Mouse (Mus musculus) frontal cortex, adult (tissue): ENCODE measurements around the gene Mrpl39.

ENCODE experiments used
- ATAC-seq: cut with Nextera tagmentation; 2 replicates; pipeline ENCODE4 v1.9.2; 2017; ENCODE audit warnings: mild to moderate bottlenecking, moderate library complexity, mixed read lengths; ENCODE audit not compliant: low TSS enrichment

Gene Mrpl39

DNA sequence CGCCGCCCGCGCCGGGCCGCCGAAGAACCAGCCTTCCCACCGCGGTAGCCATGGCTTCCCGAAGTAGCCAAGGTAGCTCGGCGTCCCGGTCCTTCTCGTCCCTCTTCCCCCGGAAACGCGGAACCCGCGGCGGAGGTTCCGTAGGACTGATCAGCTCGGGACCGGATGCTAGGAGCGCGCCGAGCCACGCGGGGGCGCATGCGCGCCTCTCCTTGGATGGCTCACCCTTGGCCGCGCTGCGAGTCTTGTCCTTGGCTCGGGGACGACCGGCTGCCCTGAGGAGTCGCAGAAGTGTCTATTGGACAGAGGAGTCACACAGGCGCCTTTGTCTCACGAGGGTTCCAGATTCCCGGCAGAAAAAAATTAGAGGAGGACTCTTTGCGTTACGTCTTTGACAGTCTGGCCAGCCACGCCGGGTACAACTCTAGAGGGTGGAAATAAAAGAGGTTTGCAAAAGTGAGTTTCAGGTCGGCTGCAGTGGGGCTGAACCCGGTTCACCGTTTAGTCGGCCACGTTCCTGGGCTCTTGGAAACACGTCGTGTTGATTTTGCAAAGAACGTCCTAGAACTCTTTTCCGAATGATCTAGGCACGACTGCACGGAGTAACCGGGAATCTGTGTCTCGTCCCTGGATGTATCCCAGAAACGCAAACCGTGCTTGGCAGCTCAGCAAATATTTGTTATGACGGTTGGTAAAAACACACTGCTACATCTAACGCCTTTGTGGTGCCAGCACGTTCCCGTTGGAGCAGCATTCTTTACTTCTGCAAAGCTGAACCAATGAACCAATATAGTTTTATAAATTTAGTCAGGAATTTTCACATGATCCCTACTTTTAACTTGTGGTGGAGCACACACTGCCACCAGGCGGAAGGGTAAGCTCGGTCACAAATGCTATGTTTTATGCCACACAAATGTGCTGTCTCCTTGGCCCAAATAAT lies at the start of gene Mrpl39:
Gene Mrpl39 (minus strand): TSS at position 577 of the 940 bp plus-strand sequence.
- ATAC-seq, result peak; percentile 95

DNA sequence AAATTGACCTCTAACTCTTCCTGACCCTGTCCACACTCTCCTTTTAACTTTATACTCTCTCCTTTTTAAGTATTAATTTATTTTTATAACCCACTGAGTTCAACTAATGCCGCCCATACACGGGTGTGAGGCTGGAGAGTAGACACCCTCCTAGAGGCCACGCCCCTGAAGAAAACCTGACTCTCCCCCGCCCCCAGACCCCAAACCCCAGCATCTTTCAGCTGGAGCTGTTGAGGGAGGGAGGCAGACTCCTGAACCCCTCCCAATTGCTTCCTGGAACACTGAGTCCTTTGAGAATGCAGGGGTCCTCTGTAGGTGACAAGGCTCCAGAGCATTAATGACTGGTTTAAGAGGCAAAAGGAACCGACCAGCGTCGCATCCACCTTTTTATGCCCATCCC lies 49.4 kb upstream of the Mrpl39 start:
- ATAC-seq, result no peak

DNA sequence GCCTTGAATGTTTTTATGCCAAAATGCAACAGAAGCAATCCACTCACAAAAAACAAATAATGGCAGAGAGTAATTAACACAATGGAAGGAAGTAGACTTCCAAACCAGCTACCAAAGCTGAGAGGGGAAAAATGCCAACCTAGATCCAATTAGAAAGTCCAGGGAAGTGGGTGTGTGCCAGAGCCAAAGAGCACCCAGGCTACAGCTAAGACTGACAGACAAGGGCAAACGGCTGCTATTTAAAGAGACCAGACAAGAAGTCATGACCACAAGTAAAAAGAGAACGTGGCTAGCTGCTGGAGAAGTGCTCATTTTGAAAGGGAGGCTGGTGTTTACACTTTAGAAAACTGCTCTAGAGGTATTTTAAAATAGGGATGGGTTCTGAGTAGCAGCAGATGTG lies 47.7 kb upstream of the Mrpl39 start:
- ATAC-seq, result peak; percentile 50; the same call in 1 of the 2 replicates

DNA sequence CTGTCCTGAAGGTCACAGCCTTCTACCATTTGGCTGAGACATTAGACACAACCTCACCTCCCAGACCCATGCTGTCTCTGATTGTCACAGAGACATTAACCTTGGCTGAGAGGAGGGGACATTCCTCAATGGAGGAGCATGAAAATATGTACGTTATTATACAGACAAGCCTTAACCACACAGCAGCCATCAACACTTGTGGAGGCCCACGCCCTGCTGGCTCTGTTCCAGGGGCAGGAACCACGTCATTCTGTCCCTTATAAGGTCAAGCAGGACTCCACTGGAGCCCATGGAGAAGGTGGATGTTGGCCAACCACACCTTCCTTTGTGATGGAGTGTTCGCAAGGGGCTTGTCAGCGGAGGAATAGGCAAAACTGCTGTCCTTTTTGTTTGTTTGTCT lies 44.2 kb upstream of the Mrpl39 start:
- ATAC-seq, result no peak

DNA sequence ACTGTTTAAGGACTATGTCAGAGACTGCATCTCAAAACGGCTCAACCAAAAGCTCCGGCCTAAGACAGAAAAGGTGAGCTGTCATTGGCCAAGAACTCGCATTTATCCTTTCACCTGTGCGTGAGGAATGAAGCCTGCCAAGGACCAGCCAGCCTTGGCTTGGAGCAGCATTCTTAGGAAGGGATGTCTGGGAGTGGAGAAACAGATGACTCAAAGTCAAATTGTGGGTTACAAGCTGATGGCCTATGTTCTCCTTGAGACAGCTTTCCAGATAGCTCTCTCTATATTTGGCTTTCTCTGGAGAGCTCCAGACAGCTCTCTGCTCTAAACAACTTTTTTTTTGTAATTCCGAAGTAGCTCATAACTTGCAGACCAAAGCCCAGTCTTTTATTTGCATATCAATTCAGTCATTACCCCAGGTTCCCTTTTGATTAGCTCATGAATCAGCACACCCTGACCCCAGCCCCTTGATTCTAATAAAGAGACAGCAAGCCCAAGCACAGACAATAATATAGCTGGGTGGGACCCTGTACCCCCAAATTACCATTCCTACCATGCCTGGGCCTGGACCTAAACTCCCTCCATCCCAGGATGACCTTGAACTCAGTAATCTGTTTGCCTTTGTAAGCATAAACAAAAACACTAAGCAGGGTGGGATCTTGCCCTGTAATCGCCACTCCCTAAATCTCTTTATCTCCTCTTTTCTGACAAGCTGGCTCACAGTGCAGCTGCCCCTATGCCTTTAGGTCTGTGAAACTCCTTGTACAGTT lies 43.5 kb upstream of the Mrpl39 start:
- ATAC-seq, result no peak

DNA sequence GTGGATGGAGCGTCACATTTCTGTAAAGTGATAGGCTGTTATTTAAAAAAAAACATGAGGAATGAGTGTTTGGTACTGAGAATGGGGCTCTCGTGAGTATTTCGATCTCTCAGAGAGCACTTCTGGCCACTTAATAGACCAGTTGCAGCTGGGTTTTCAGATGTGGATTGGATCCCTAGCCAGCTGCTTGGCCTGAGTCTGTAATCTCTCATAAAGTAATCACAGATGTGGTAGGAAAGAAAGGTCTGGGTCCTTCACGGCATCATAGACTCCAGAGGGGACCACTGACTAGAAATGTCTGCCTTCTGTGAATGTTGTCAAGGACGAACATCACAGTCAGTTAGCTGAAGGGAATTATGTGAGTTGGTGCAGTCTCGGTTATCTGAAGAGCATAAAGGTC lies 42.9 kb upstream of the Mrpl39 start:
- no peak for ATAC-seq

DNA sequence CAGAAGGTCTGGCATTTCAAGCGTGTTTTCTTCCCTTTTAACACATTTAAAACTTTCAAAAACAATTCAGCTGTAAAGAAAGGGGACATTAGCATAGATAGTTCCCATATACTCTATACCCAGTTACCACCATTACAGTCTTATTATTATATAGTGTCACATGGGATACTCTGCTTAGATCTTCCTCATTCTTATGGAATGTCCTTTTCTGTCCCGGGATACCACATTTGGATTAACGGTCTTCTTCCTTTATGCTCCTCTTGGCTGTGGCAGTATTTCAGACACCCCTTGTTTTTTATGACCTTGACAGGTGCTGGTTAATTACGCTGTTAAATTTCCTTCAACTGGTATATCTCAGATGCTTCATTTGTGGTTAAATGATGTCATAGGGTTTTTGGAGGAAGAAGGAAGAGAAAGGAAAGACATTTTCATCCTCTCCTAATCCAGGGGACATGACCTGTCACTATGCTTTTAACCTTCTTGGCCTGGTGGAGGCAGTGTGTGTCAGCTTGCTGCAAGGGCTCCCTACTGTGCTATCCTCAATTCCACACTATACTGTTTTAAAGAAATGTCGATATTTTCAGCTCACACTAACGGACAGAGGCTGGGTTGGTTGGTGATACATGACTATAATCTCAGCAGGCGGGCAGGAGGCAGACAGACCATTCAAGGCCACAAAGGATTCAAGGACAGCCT lies 40.7 kb upstream of the Mrpl39 start:
- ATAC-seq, result no peak

DNA sequence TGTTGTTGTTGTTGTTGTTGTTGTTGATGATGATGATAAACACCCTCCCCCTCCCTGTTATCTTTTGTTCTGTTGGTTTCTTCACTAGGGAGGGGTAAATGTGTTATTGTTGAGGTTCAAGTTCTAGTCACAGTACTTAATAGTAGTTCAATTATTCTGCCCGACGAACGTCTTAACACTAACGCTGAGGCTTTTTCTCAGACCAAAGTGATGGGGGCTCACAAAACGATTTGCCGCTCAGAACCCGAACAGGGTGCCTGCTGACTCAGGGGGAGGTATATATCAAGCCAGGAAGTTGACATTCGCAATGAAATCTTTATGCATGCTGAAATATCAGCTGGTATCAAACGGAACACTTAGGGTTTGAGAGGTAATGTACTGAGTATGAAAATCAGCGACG lies 39.8 kb upstream of the Mrpl39 start:
- no peak for ATAC-seq

DNA sequence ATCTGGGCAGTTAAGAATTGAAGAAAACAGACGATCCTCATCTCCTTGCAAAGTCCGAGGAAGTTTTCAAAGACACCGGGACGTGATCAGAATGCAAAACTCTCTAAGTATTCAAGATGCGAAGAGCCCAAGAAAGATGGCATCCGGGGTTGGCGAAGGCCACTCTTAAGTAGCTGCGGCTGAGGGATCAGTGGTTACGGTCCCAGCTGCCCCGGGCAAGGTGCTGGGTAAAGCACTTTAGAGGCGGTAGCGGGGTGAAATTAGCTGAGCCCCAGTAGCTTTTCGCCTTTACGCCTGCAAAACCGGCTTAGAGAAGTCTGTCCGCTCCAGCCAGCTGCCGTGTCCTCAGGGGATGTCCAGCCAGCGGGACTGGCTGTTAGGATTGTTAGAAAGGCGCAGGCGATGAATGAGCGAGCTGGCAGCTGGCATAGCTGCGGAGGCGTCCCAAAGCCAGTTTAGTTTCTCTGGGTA lies 39.3 kb upstream of the Mrpl39 start:
- peak; percentile 87 for ATAC-seq

DNA sequence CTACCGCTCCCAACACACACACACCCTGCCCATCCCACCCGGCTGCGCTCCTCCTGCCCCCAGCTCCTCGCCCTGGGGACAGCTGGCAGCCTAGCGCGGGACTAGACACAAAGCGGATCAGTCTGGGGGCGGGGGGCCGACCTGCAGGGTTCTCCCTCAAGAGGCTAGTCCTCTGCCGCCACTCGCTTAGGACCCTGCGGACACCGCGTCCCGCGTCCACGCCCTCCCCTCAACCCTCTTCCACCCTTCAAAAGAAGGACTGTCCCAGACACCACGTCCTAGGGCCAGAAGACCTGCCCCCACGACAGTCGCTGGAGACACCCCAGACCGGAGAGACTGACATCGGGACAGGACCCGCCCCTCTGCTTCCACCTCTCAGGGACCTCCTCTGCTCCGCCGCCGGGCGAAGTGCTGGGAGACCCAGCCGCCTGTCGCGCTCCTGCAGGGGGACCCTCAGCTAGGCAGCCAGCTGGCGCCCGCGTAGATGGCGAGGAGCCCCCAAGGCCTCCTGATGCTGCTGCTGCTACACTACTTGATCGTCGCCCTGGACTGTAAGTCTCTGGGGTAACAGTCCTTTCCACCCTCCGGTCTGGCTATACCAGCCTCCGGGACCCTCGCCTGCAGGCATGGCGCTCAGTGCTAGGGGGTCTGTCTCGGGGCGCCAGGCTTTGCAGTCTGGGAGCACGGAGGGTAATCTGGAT lies 38.6 kb upstream of the Mrpl39 start, which contains the start of gene Jam2:
Gene Jam2 (plus strand): TSS at position 121 of the 701 bp plus-strand sequence.
- peak; percentile 38 for ATAC-seq

DNA sequence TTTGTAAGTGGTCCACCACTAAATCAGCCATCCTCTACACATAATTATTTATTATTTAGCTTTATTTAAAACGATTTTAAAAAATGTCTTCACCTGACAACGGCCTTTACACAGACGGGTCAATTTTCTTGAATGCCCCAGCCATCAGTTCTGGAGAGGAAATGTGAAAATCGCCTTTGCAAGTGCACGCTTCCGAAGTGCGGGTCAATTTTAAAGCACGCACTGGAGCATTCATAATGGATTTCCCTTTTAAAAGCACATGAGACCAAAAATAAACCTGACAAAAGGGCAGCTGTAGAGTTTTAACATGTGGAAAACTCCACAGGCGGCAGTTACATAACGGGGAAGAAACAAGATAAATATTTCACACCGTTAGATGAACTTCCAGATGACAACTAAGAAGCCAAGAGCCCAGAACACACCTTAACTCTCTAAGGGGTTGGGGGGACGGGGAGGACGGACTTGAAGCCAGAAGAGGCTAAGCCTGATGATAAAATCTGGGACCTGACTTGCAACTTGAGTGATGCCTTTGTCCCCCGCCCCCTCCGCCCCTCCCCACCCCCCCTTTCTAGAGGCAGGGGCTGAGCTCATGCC lies 37.8 kb upstream of the Mrpl39 start:
- ATAC-seq, result no peak

DNA sequence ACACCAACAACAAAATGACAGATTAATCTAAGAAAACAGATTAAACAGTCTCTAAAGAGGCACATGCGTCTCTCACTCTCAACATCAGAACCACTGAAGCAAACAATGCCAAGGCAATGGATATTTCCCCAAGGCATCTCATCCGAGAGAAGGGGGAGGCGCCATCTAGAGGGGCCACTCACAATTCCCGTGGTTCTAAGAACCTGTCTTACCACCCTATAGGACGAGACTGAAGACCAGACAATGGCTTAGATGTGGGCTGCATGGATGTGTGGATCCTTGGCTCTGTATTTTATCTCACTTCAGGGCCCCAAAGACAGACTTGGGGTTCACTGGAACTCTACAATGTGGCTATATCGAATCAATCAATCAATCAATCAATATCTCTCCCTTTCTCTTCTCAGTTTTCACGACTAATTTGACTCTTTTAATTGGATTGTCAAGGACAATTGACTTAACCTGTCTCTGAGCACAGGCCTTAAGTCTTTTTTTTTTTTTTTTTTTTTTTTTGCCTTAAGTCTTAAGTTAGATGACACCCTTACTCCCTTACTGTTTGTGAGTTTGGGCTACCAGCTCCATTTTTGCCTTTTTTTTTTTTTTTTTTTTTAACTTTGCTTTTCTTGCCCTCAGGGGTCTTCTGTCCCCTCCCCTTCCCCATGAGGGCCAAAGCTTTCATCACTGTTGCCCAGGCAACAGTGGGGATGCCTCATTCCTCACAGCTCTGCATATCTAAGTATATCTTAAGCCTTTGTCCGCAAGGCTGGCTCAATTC lies 37.1 kb upstream of the Mrpl39 start:
- ATAC-seq, result no peak

DNA sequence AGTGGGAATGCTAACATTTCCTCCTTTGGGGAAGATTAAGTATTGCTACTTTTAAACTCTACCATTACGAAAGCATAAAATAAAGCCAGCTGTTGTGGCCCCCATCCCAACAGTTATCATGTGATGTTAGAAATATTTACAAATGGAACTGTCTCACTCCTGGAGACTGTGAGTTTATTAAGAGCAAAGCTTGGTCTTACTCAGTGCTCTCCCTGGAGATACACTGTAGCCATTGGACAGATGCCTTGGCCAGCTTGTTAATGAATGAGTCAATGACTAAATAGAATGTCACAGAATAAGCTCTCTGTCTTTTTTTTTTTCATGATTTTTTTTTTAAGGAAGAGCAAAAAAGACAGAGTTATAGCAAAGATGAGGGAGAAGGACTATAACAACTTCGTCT lies 35.9 kb upstream of the Mrpl39 start:
- ATAC-seq, result no peak

DNA sequence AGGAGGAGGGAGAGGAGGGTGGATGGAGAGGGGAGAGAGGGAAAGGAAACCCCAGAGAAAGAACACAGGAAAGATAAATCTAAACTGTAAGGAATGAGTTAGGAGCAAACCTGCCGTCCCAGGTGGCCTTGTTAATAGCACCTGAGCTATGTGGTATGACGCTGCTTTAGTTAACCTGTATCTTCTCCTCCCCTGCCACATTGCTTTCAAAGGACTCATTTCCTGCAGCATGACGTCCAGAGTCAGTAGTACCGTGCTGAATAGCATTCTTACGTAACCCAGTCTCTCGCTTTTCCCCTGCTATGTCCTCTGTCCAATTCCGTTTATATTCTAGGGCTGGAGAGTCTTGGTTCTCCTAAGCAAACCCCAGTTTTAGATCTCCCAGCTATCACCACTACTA lies 35.3 kb upstream of the Mrpl39 start:
- no peak for ATAC-seq

DNA sequence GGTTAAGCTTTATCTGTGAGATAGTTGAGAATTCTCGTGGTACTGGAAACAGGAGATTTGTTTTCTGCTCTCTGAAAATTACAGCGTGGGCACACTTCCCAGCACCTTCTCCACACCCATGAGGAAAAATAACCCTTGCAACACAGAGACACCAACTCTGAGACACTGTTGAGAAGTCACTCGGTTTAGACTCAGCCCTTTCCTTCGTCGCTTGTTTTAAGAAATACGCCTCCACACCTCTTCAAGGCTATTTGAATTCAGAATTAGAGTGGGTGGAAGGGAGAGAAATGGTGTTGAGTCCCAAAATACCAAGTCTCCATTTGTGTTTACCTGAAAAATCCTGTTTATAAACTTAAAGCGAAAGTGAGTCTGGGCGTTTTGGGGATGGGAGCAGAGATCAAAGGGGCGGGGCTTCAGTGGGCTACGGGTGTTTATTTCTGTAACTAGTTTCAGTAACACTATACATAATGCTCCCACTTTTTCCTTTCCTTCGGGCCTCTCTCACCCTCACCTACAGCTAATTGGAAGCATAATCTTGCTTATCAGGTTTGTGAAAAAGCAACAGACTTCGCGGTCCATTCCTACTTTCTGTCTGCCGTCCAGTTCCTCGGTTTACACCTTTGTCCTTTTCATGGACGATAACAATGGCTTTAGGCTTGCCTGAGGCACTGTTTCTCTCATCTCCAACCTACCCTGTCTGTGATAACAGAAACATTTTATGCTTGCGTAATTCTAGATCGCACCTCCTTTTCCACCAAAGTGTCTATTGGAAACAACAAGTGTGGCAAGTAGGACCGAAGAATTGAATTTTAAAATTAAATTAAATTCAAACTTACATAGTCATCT lies 34.3 kb upstream of the Mrpl39 start:
- peak; percentile 58 for ATAC-seq

DNA sequence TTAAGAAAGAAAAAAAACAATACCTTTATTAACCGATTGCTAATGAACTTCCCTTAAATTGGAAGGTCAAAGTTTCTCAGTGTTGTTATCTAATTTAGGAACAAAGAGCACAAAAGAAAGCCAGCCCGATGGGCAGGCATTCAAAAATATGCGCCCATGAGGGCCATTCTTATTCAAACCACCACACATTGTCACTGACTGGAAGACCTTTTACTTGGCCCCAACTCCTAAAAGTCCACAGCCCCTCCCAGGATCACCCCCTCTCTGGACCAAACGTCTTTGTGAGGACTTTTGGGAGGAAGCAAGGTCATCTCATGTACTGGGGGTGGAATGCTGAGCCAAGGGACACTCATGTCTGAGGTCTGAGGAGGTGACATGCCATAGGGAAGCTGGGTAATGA lies 33.6 kb upstream of the Mrpl39 start:
- no peak for ATAC-seq

DNA sequence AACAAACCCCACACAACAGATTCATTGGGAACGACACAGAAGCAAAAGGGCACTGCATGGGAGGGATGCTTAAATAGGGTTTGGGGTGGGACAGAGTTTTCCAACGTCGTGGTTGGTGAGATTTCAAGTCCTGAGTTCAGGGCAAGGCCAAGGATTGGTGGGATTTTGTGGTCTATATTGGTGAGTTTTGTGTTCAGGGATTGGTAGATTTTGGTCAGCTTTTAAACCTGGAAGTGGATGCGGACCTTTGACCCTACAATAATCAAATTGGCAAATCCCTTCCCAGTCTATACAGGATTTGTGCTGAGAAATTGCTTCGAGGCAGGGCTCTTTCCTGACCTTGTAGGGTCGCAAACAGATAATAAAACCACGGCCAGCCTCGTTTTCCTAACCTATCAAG lies 32.4 kb upstream of the Mrpl39 start:
- no peak for ATAC-seq

DNA sequence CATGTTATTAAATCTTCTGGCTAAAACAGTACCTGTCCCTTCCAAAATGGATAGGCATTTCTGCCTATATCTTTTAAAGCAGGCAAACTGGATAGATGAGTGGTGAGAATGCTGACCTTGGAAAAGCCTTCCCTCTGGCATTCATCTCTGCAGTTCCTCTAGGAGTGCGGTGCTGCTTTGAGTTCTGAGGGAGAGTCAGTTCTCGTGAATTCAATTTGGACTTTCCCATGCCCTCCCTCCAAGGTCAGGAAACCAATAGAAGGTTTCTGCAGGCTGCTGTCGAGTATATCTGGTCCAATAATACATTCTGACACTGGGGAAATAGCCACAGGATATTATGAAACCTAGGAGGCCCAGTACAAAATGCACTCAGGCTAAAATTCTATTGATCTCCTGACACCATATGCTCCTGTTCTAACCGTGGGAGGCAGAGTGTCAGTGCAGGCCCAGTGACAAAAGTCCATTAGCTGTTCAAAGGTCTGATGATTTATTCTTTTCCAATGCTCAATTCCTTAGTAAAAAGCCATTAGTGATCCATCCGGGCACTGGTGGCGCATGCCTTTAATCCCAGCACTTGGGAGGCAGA lies 10.3 kb upstream of the Mrpl39 start:
- ATAC-seq, result no peak
